Mouse (Mus musculus): ENCODE data around the gene Isy1.

DNA sequence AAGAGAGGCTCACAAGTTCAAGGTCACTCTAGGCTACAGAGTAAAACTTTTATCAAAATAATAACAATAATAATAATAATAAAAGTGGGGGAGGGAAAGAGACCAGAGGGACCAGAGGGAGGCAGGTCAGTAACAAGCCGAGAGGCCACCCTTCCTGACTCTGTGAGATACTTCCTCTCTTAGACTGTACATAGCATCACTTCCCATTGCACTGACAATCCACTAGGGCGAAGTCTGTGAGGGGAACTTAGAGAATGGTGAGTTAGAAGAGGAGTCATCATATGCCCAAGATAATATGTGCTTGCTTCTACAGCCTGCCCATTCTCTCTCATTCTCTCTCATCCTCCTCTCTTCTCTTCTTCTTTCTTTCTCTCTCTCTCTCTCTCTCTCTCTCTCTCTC is 32.6 kb downstream of the Isy1 start:
- TF ChIP-seq CTCF (IDR thresholded peaks at IDR 0.05; ENCODE audit: low read depth, low read length) = no peak
- no peak for TF ChIP-seq POLR2A (IDR thresholded peaks at IDR 0.05; ENCODE audit: extremely low read depth, insufficient read depth, low read length)

Data from liver, adult 2 months (tissue).